Mouse (Mus musculus) G1E (cell line): ENCODE data around the gene Ebf4. TPM values are rescaled to one million over a fixed set of nuclear protein-coding genes. Genes with fewer than 3 reads are reported as not detected.
A peak's percentile ranks its signal among the peaks of the same experiment; 100 is the strongest.

Experiments used
- ATAC-seq: 2 replicates; pipeline ENCODE4 v1.8.0; 2016; ENCODE audit warnings: mild to moderate bottlenecking; ENCODE audit not compliant: insufficient number of reproducible peaks, poor library complexity, low FRiP score, severe bottlenecking; ENCODE audit errors: extremely low read depth
- DNase-seq: peaks from one replicate; pipeline ENCODE4 v3.0.0; 2012; ENCODE audit warnings: low spot score
- H3K27me3 ChIP-seq: 2 replicates; pipeline ENCODE4 v1.6.1; 2012; ENCODE audit warnings: mild to moderate bottlenecking, low read length, inconsistent platforms; ENCODE audit not compliant: insufficient read depth
- H3K36me3 ChIP-seq: replicated peaks from 2 replicates; pipeline ENCODE3; 2012; ENCODE audit warnings: mild to moderate bottlenecking, inconsistent platforms
- H3K4me1 ChIP-seq: 2 replicates; pipeline ENCODE4 v1.6.1; 2012; ENCODE audit warnings: low read depth, low read length, inconsistent platforms, mixed read lengths; ENCODE audit not compliant: insufficient read depth
- H3K4me3 ChIP-seq: 2 replicates; pipeline ENCODE4 v1.5.1; 2012; ENCODE audit warnings: low read depth, mild to moderate bottlenecking, inconsistent platforms, low read length, moderate library complexity, mixed read lengths
- H3K9me3 ChIP-seq: replicated peaks from 2 replicates; pipeline ENCODE4 v1.6.1; 2012; ENCODE audit warnings: inconsistent platforms
- CTCF ChIP-seq: IDR thresholded peaks from 2 replicates; pipeline ENCODE4 v1.5.1; 2012; ENCODE audit warnings: low read depth, low read length, inconsistent platforms, mixed read lengths
- GATA1 ChIP-seq: IDR thresholded peaks from 2 replicates; pipeline ENCODE4 v1.6.1; 2012; ENCODE audit warnings: borderline replicate concordance, low read length, inconsistent platforms, mixed read lengths
- GATA2 ChIP-seq: IDR thresholded peaks from 2 replicates; pipeline ENCODE4 v1.6.1; 2012; ENCODE audit warnings: low read depth, low read length, inconsistent platforms, borderline replicate concordance
- POLR2AphosphoS5 ChIP-seq: IDR thresholded peaks from 2 replicates; pipeline ENCODE4 v1.6.1; 2012; ENCODE audit warnings: low read depth, low read length, inconsistent platforms; ENCODE audit not compliant: insufficient replicate concordance
- TAL1 ChIP-seq: conservative IDR thresholded peaks from 2 replicates; pipeline ENCODE4 v1.6.1; 2012; ENCODE audit warnings: low read depth, low read length, inconsistent platforms, mixed read lengths
- polyA plus RNA-seq: library from polyadenylated mRNA; stranded (reverse); fragments of >175 nt; gene quantifications from 2 replicates; pipeline ENCODE4 v1.2.3, GENCODE M21; 2012
- total RNA-seq, 2 experiments: library from RNA; stranded (forward) in 1 of 2; stranded (reverse) in 1 of 2; fragments of 200-1000 nt in 1 of 2; fragments of >200 nt in 1 of 2; fragmentation: Nextera tagmentation in 1 of 2; gene quantifications; 2 replicates each; pipeline ENCODE4 v1.2.3; 2014 to 2017

The Ebf4 gene
- total and polyA plus RNA-seq, 3 experiments: 0.83 TPM; not detected in 2

DNA sequence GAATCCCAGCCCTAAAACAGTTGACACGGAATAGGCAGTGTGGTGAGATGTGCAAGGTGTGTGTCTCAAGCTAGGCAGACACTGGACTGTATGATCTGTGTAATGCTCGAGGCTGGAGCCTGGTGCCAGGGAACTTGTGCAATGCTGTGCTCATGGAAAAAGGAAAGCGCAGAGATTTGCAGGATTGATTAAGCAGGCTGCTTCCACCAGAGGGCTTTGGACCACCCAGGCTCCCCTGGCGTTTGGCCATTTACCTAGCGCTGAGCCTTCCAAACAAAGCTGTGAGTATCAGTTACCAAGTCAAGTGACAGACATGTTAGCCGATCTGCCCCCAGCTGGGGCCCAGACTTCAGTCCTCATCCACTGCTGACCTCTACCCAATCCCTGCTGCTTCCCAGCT, 113.2 kb downstream of the Ebf4 start:
- no peaks in the 10 kb centered on the region for H3K36me3 ChIP-seq
- no peak for ATAC-seq
- DNase-seq: no peak
- TF ChIP-seq GATA2 (no peak), GATA1 (no peak), POLR2AphosphoS5 (no peak), TAL1 (no peak), CTCF (no peak)
- H3K4me3 ChIP-seq: no peak overlapping the region
- H3K27me3 ChIP-seq: peaks cover 25% of the 10 kb centered on the region
- no peaks in the 10 kb centered on the region for H3K9me3 ChIP-seq
- H3K4me1 ChIP-seq: peaks cover 9% of the 10 kb centered on the region

DNA sequence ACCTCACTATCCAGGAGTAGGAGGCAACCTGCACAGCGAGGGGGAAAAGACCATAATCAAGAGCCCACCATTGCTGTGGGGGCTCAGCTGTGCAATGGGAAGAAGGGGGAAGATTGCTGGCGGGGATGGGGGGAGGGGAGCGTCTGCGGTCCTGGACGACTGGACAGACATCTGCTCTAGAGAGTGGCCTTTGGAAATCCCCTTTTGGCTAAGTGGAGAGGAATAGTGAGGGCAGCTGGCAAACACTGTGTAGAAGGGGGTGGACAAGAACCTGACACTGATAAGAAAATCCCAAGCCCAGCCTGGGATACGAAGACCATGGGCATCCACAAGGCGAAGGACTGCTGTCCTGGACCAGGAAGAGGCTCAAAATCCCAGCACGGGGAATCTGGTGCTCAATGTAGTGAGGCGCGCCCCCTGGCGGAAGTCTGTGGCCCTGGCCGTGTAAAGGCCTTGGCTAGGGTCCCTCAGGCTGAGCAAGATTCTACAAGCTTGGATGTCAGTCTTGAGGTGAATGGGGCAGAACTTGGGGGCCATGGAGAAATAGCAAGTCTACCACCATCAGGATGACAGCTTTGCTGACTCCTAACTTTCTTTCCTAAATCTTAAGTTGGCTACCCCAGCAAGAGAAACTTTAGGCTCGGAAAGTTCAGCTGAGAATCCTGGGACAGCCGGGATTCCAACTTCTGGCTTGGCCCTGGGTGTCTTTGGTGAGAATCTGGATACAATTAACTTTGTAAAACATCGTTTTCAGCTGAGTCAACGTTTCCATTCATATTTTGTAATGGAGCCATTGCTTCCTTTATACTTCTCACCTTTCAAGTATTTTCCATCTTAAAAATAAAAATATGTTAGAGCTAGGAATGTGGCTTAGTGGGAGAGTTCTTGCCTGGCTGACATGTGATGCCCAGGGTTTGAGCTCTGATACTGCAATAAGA, 116.9 kb downstream of the Ebf4 start:
- Histone ChIP-seq H3K4me3 (no peak overlapping the region), H3K9me3 (no peaks in the 10 kb centered on the region), H3K36me3 (peaks cover 6% of the 10 kb centered on the region), H3K4me1 (peaks cover 9% of the 10 kb centered on the region), H3K27me3 (peaks cover 14% of the 10 kb centered on the region)
- DNase-seq (peak; percentile 65), ATAC-seq (no peak)
- TF ChIP-seq CTCF (peak; percentile 93), GATA2 (no peak)

DNA sequence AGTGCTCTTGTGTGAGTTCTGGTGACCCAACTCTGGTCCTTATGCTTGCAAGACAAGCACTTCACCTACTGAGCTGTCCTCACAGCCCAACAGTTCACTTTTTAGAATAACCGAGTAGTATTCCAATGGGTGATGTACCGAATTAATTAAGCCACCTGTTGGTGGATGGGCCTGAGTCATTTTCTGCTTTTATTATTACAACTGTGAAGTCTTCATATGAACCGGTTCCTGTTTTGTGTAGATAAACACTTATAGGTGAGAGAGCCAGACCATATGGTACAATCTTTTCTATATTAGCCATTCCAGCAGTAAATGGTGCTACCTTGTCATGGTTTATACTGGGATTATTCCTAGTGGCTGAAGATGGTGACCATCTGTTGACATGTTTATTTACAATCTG, 117.8 kb downstream of the Ebf4 start:
- no peak for ATAC-seq
- no peak for TF ChIP-seq CTCF
- no peak for TF ChIP-seq POLR2AphosphoS5
- TF ChIP-seq GATA2: no peak
- TF ChIP-seq TAL1: no peak
- TF ChIP-seq GATA1: no peak
- Histone ChIP-seq H3K27me3 (peaks cover 9% of the 10 kb centered on the region), H3K4me1 (peaks cover 9% of the 10 kb centered on the region), H3K9me3 (no peaks in the 10 kb centered on the region), H3K4me3 (no peak overlapping the region), H3K36me3 (peaks cover 10% of the 10 kb centered on the region)
- no peak for DNase-seq

DNA sequence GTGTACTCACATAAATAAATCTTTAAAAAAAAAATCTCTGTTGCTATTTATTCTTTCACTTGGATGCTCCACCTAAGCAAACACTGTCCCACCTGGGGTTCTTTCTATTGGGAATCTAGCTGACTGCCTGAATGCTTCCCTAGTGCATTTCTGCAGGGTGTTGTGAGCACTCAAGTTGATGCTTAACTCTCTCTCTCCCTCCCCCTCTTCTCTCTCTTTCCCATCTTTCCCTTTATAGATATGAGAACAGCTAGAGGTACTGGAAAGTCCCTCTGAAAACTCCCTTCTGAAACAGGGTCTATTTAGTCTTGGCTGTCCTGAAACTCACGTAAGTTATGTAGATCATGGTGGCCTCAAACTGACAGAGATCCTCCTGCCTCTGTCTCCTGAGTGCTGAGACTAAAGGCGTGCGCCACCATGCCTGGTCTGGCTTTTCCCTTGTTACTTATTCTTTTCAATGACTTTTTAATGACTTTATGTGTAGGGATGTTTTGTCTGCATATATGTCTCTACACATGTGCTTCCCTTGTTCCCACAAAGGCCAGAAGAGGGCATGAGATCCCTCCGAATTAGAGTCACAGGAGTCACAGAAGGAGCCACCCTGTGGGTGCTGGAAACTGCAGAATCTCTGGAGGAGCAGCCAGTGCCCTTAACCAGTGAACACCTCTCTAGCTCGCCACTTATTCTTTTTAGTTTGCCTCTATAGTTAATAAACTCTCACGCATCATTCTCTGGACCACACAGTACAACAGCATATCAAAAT, 119.3 kb downstream of the Ebf4 start:
- Histone ChIP-seq H3K36me3 (peaks cover 22% of the 10 kb centered on the region), H3K27me3 (peaks cover 5% of the 10 kb centered on the region), H3K4me3 (no peak overlapping the region), H3K9me3 (no peaks in the 10 kb centered on the region), H3K4me1 (peaks cover 9% of the 10 kb centered on the region)
- no peak for DNase-seq
- no peak for ATAC-seq
- TF ChIP-seq POLR2AphosphoS5 (no peak), TAL1 (no peak)

Other genes starting within 250 kb of the Ebf4 start
- not detected in 2 replicates for gene Tgm6, start 182.8 kb upstream of the Ebf4 start, total RNA-seq (2014; fragmentation: Nextera tagmentation)
- gene Tgm6, start 182.8 kb upstream of the Ebf4 start, total RNA-seq (2017): 0.05 TPM in 1 of 2 replicates, not detected in the other
- not detected in 2 replicates for gene Tgm6, start 182.8 kb upstream of the Ebf4 start, polyA plus RNA-seq
- 112 and 115 TPM in 2 replicates for gene Snrpb, start 115.8 kb upstream of the Ebf4 start, total RNA-seq (2014; fragmentation: Nextera tagmentation)
- 252 and 274 TPM in 2 replicates for gene Snrpb, start 115.8 kb upstream of the Ebf4 start, total RNA-seq (2017)
- gene Snrpb, start 115.8 kb upstream of the Ebf4 start, polyA plus RNA-seq: 650 and 707 TPM in 2 replicates
- gene Tmc2, start 100.0 kb upstream of the Ebf4 start, total RNA-seq (2014; fragmentation: Nextera tagmentation): not detected in 2 replicates
- gene Tmc2, start 100.0 kb upstream of the Ebf4 start, total RNA-seq (2017): 0.05 and 0.06 TPM in 2 replicates
- gene Tmc2, start 100.0 kb upstream of the Ebf4 start, polyA plus RNA-seq: not detected in 2 replicates
- gene Nop56, start 20.7 kb upstream of the Ebf4 start, total RNA-seq (2014; fragmentation: Nextera tagmentation): 673 and 768 TPM in 2 replicates
- gene Nop56, start 20.7 kb upstream of the Ebf4 start, total RNA-seq (2017): 325 and 381 TPM in 2 replicates
- 92.9 and 102 TPM in 2 replicates for gene Nop56, start 20.7 kb upstream of the Ebf4 start, polyA plus RNA-seq
- gene Idh3b, start 10.6 kb upstream of the Ebf4 start, total RNA-seq (2014; fragmentation: Nextera tagmentation): 381 and 449 TPM in 2 replicates
- gene Idh3b, start 10.6 kb upstream of the Ebf4 start, total RNA-seq (2017): 171 and 172 TPM in 2 replicates
- gene Idh3b, start 10.6 kb upstream of the Ebf4 start, polyA plus RNA-seq: 118 and 132 TPM in 2 replicates
- 0.29 TPM in 1 of 2 replicates, not detected in the other for gene Cpxm1, start 102.4 kb downstream of the Ebf4 start, total RNA-seq (2014; fragmentation: Nextera tagmentation)
- not detected in 2 replicates for gene Cpxm1, start 102.4 kb downstream of the Ebf4 start, total RNA-seq (2017)
- gene Cpxm1, start 102.4 kb downstream of the Ebf4 start, polyA plus RNA-seq: not detected in 2 replicates
- gene Gm28372, start 110.1 kb downstream of the Ebf4 start, total RNA-seq (2014; fragmentation: Nextera tagmentation): not detected in 2 replicates
- not detected in 2 replicates for gene Gm28372, start 110.1 kb downstream of the Ebf4 start, total RNA-seq (2017)
- not detected in 2 replicates for gene Gm28372, start 110.1 kb downstream of the Ebf4 start, polyA plus RNA-seq
- not detected in 2 replicates for gene 1700020A23Rik, start 110.1 kb downstream of the Ebf4 start, total RNA-seq (2014; fragmentation: Nextera tagmentation)
- gene 1700020A23Rik, start 110.1 kb downstream of the Ebf4 start, total RNA-seq (2017): not detected in 2 replicates
- not detected in 2 replicates for gene 1700020A23Rik, start 110.1 kb downstream of the Ebf4 start, polyA plus RNA-seq
- not detected in 2 replicates for gene Tmem239, start 111.3 kb downstream of the Ebf4 start, total RNA-seq (2014; fragmentation: Nextera tagmentation)
- not detected in 2 replicates for gene Tmem239, start 111.3 kb downstream of the Ebf4 start, total RNA-seq (2017)
- gene Tmem239, start 111.3 kb downstream of the Ebf4 start, polyA plus RNA-seq: not detected in 2 replicates
- 55.2 and 58.9 TPM in 2 replicates for gene Vps16, start 129.2 kb downstream of the Ebf4 start, total RNA-seq (2014; fragmentation: Nextera tagmentation)
- 180 and 190 TPM in 2 replicates for gene Vps16, start 129.2 kb downstream of the Ebf4 start, total RNA-seq (2017)
- gene Vps16, start 129.2 kb downstream of the Ebf4 start, polyA plus RNA-seq: 12.6 and 20.2 TPM in 2 replicates
- 16.9 and 17.6 TPM in 2 replicates for gene Pced1a, start 129.5 kb downstream of the Ebf4 start, total RNA-seq (2014; fragmentation: Nextera tagmentation)
- 13.9 and 20.0 TPM in 2 replicates for gene Pced1a, start 129.5 kb downstream of the Ebf4 start, total RNA-seq (2017)
- 17.4 and 19.7 TPM in 2 replicates for gene Pced1a, start 129.5 kb downstream of the Ebf4 start, polyA plus RNA-seq
- 60.6 and 97.7 TPM in 2 replicates for gene Ptpra, start 155.1 kb downstream of the Ebf4 start, total RNA-seq (2014; fragmentation: Nextera tagmentation)
- gene Ptpra, start 155.1 kb downstream of the Ebf4 start, total RNA-seq (2017): 119 and 127 TPM in 2 replicates
- 11.4 and 22.6 TPM in 2 replicates for gene Ptpra, start 155.1 kb downstream of the Ebf4 start, polyA plus RNA-seq